Mouse (Mus musculus) myocyte (in vitro differentiated cells): ENCODE data around the gene Enpp3. TPM values are rescaled to one million over a fixed set of nuclear protein-coding genes. Genes with fewer than 3 reads are reported as not detected.

Source experiments
- H3K27me3 ChIP-seq: one replicate; pipeline ENCODE4 v1.6.1; 2011; ENCODE audit not compliant: control insufficient read depth, insufficient read depth, insufficient read length
- H3K36me3 ChIP-seq: one replicate; pipeline ENCODE4 v1.6.1; 2011; ENCODE audit not compliant: control insufficient read depth, insufficient read depth
- H3K4me2 ChIP-seq: one replicate; pipeline ENCODE4 v1.6.1; 2011; ENCODE audit warnings: low read depth, control low read depth
- H3K4me3 ChIP-seq: one replicate; pipeline ENCODE4 v1.5.1; 2011; ENCODE audit warnings: mild to moderate bottlenecking, control low read depth, moderate library complexity
- H3K79me2 ChIP-seq: one replicate; pipeline ENCODE4 v1.6.1; 2011; ENCODE audit not compliant: control insufficient read depth, insufficient read depth
- H3ac ChIP-seq: one replicate; pipeline ENCODE4 v1.6.1; 2011; ENCODE audit not compliant: control insufficient read depth, insufficient read length
- CEBPB ChIP-seq: IDR thresholded peaks from 2 replicates; pipeline ENCODE4 v1.6.1; 2011; ENCODE audit warnings: mild to moderate bottlenecking, moderate library complexity; ENCODE audit not compliant: poor library complexity, insufficient read depth, severe bottlenecking
- E2F4 ChIP-seq: IDR thresholded peaks from one replicate; pipeline ENCODE4 v1.6.1; 2011; ENCODE audit warnings: mild to moderate bottlenecking, control low read depth, moderate library complexity; ENCODE audit not compliant: insufficient read depth
- MAX ChIP-seq: IDR thresholded peaks from one replicate; pipeline ENCODE4 v1.6.1; 2011; ENCODE audit warnings: low read depth, mild to moderate bottlenecking, control low read depth
- MYOD1 ChIP-seq, 3 experiments: IDR thresholded peaks; one replicate each; pipeline ENCODE4 v1.6.1; 2011; ENCODE audit warnings: control low read depth in 2 of 3, low read depth in 2 of 3, mild to moderate bottlenecking in 2 of 3, moderate library complexity in 1 of 3; ENCODE audit not compliant: insufficient read length in 2 of 3, control insufficient read depth in 1 of 3
- MYOG ChIP-seq, 3 experiments: IDR thresholded peaks; one replicate each; pipeline ENCODE4 v1.6.1; 2011; ENCODE audit warnings: control low read depth in 2 of 3, low read depth in 2 of 3, mild to moderate bottlenecking in 2 of 3; ENCODE audit not compliant: insufficient read length in 2 of 3, control insufficient read depth in 1 of 3, insufficient read depth in 1 of 3
- POLR2A ChIP-seq: IDR thresholded peaks from one replicate; pipeline ENCODE4 v1.6.1; 2011; ENCODE audit warnings: low read depth, mild to moderate bottlenecking, control low read depth, moderate library complexity; ENCODE audit not compliant: insufficient read length
- POLR2AphosphoS2 ChIP-seq: IDR thresholded peaks from one replicate; pipeline ENCODE4 v1.6.1; 2011; ENCODE audit warnings: low read depth, control low read depth; ENCODE audit not compliant: insufficient read length
- REST ChIP-seq: IDR thresholded peaks from one replicate; pipeline ENCODE4 v1.6.1; 2011; ENCODE audit warnings: mild to moderate bottlenecking, control low read depth, moderate library complexity; ENCODE audit not compliant: insufficient read depth, insufficient read length
- SRF ChIP-seq: IDR thresholded peaks from one replicate; pipeline ENCODE4 v1.6.1; 2011; ENCODE audit warnings: low read depth; ENCODE audit not compliant: control insufficient read depth, insufficient read length
- TCF12 ChIP-seq: IDR thresholded peaks from one replicate; pipeline ENCODE4 v1.6.1; 2011; ENCODE audit warnings: mild to moderate bottlenecking, control low read depth; ENCODE audit not compliant: poor library complexity, insufficient read depth, severe bottlenecking
- TCF3 ChIP-seq: IDR thresholded peaks from one replicate; pipeline ENCODE4 v1.6.1; 2011; ENCODE audit warnings: low read depth, control low read depth; ENCODE audit not compliant: insufficient read length
- USF1 ChIP-seq: IDR thresholded peaks from one replicate; pipeline ENCODE4 v1.6.1; 2011; ENCODE audit warnings: low read depth, mild to moderate bottlenecking, control low read depth, moderate library complexity
- polyA plus RNA-seq: library from polyadenylated mRNA; unstranded; fragments of >200 nt; fragmentation: generic; extraction: Trizol; gene quantifications from one replicate; pipeline ENCODE4 v1.2.1, GENCODE M21; 2012; ENCODE audit warnings: missing spikeins

The Enpp3 gene
- polyA plus RNA-seq: 3.6 TPM

- TF ChIP-seq POLR2A (no peak), SRF (no peak), TCF12 (no peak), MYOD1 (IDR thresholded peaks at IDR 0.05; ENCODE audit: control insufficient read depth in 1 of 3, insufficient read length in 2 of 3, low read depth in 2 of 3) (no peak)
- H3ac ChIP-seq: no peak within 1 kb of the TSS
- no peaks in the 10 kb centered on the region for H3K79me2 ChIP-seq
- no peak within 1 kb of the TSS for H3K4me3 ChIP-seq
- no peaks in the 10 kb centered on the region for H3K36me3 ChIP-seq
- no peak within 1 kb of the TSS for H3K4me2 ChIP-seq
- H3K27me3 ChIP-seq: no peaks in the 10 kb centered on the region
Measured at GRCm38 (mm10) chr10:24842676-24843075, at the start of gene Enpp3. Gene Enpp3 (minus strand): TSS chr10:24842823.

- Histone ChIP-seq H3K4me2 (no peak overlapping the region), H3K4me3 (no peak overlapping the region), H3ac (no peak overlapping the region), H3K79me2 (no peaks in the 10 kb centered on the region), H3K27me3 (no peaks in the 10 kb centered on the region), H3K36me3 (peaks cover 37% of the 10 kb centered on the region)
- TF ChIP-seq REST (no peak), CEBPB (no peak), TCF12 (no peak), E2F4 (no peak)
Measured at GRCm38 (mm10) chr10:24888343-24888742, 45.7 kb upstream of the Enpp3 start.

DNA sequence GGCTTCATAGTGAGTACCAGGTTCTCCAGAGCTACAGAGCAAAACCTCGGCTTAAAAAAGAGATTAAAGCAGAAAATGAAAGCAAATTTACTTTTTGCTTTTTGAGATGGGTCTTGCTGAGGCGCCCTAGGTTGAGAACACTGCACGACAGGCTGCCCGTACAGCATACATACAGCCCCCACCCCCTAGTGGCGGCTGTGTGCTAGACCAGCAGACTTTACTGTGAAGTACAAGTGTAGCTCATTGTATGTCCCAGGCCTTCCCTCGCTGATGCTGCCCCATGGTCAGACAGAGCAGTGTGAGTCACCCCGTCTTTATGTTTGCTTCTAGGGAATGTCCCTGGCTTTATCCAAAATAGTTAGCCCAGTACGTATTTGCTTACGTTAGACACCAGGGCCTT, 43.4 kb upstream of the Enpp3 start:
- H3K4me3 ChIP-seq: no peak overlapping the region
- no peaks in the 10 kb centered on the region for H3K27me3 ChIP-seq
- no peaks in the 10 kb centered on the region for H3K79me2 ChIP-seq
- no peak overlapping the region for H3K4me2 ChIP-seq
- H3ac ChIP-seq: no peak overlapping the region
- TF ChIP-seq TCF12 (no peak), MAX (no peak), SRF (no peak), USF1 (no peak), CEBPB (no peak), MYOD1 (IDR thresholded peaks at IDR 0.05; ENCODE audit: control insufficient read depth in 1 of 3, insufficient read length in 2 of 3, low read depth in 2 of 3) (no peak), POLR2A (no peak), TCF3 (no peak), MYOG (IDR thresholded peaks at IDR 0.05; ENCODE audit: control insufficient read depth in 1 of 3, insufficient read depth in 1 of 3, insufficient read length in 2 of 3, low read depth in 2 of 3) (no peak), POLR2AphosphoS2 (no peak), E2F4 (no peak), REST (no peak)
- peaks cover 46% of the 10 kb centered on the region for H3K36me3 ChIP-seq

- TF ChIP-seq SRF (no peak), USF1 (no peak), MYOD1 (IDR thresholded peaks at IDR 0.05; ENCODE audit: control insufficient read depth in 1 of 3, insufficient read length in 2 of 3, low read depth in 2 of 3) (no peak), MAX (no peak), MYOG (IDR thresholded peaks at IDR 0.05; ENCODE audit: control insufficient read depth in 1 of 3, insufficient read depth in 1 of 3, insufficient read length in 2 of 3, low read depth in 2 of 3) (no peak), E2F4 (no peak), POLR2A (no peak), TCF3 (no peak)
- H3K4me3 ChIP-seq: no peak overlapping the region
- no peak overlapping the region for H3K4me2 ChIP-seq
- peaks cover 45% of the 10 kb centered on the region for H3K36me3 ChIP-seq
- H3K79me2 ChIP-seq: peaks cover 9% of the 10 kb centered on the region
- no peaks in the 10 kb centered on the region for H3K27me3 ChIP-seq
- no peak overlapping the region for H3ac ChIP-seq
Measured at GRCm38 (mm10) chr10:24873624-24874023, 31.0 kb upstream of the Enpp3 start.

GRCm38 (mm10) chr10:24869760-24870290, 27.2 kb upstream of the Enpp3 start, which contains the start of gene Med23:
Gene Med23 (plus strand): TSS chr10:24869986.
- H3K36me3 ChIP-seq: peaks cover 14% of the 10 kb centered on the region
- peak within 1 kb of the TSS; percentile 99 for H3K4me2 ChIP-seq
- H3K27me3 ChIP-seq: no peaks in the 10 kb centered on the region
- peak; percentile 57 for TF ChIP-seq POLR2AphosphoS2
- TF ChIP-seq MYOG (IDR thresholded peaks at IDR 0.05; ENCODE audit: control insufficient read depth in 1 of 3, insufficient read depth in 1 of 3, insufficient read length in 2 of 3, low read depth in 2 of 3): peak in 1 of 3 experiments; percentile 56
- TF ChIP-seq TCF3: no peak
- TF ChIP-seq USF1: no peak
- no peak for TF ChIP-seq TCF12
- peak; percentile 62 for TF ChIP-seq E2F4
- no peak for TF ChIP-seq SRF
- no peak for TF ChIP-seq REST
- no peak for TF ChIP-seq CEBPB
- TF ChIP-seq POLR2A: peak; percentile 63
- no peak for TF ChIP-seq MAX
- TF ChIP-seq MYOD1 (IDR thresholded peaks at IDR 0.05; ENCODE audit: control insufficient read depth in 1 of 3, insufficient read length in 2 of 3, low read depth in 2 of 3): no peak
- peak within 1 kb of the TSS; percentile 54 for H3K4me3 ChIP-seq
- H3ac ChIP-seq: peak within 1 kb of the TSS; percentile 36
- peaks cover 9% of the 10 kb centered on the region for H3K79me2 ChIP-seq
